Mouse (Mus musculus): ENCODE results near the gene Csnk1d. TPM values are rescaled to one million over a fixed set of nuclear protein-coding genes. Genes with fewer than 3 reads are reported as not detected.

Csnk1d gene
- polyA plus RNA-seq, 1 experiment from 2014 or later: 106 TPM

DNA sequence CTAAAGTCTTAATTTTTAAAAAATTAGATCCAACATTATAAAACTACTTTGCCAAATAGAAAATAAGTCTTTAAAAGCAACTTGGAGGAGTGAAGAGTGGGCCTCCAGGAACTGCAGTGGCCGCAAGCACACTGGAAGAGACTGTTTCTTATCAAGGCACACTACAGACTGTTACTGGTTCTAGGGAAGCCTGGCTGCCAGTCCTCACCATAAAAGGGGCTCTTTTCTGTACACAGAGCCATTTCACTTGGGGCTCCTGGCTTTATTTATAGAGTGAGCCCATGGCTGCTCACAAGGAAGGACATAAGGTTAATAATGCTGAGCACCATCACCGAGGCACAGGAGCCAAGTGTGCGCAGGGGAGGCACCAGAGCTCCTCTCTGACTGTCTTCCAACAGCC is 68.6 kb downstream of the Csnk1d start:
- H3K9me3 ChIP-seq: no peaks in the 10 kb centered on the region
- H3K4me3 ChIP-seq (replicated peaks): no peak overlapping the region
- no peak overlapping the region for H3K4me2 ChIP-seq (replicated peaks)
- peaks cover 9% of the 10 kb centered on the region for H3K36me3 ChIP-seq
- H3K27ac ChIP-seq: no peak overlapping the region
- H3K27me3 ChIP-seq (replicated peaks): no peaks in the 10 kb centered on the region
- H3K9ac ChIP-seq: no peak overlapping the region
- WGBS: 89% methylated on average over 3 of the region's 3 CpGs
- no peak for ATAC-seq
- no peaks in the 10 kb centered on the region for H3K4me1 ChIP-seq (replicated peaks)

DNA sequence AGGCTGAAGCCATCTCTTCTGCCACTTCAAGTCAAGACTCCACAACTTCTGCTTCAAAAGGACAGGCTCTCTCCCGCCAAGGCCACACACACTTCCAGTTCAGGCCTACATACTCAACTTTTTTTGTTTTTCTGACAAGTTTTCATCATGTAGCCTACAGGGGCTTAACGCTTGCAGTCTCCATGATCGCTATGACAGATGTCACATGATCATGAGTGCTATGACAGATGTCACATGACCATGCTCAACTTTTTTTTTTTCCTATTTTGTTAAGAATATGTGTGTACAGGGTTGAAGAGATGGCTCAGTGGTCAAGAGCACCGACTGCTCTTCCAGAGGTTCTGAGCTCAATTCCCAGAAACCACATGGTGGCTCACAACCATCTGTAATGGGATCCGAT is 73.4 kb downstream of the Csnk1d start:
- WGBS: 95% methylated on average over 5 of the region's 5 CpGs
- peaks cover 9% of the 10 kb centered on the region for H3K36me3 ChIP-seq
- H3K27ac ChIP-seq: no peak overlapping the region
- H3K9me3 ChIP-seq: no peaks in the 10 kb centered on the region
- no peaks in the 10 kb centered on the region for H3K27me3 ChIP-seq (replicated peaks)
- H3K9ac ChIP-seq: no peak overlapping the region
- no peak for ATAC-seq
- no peak overlapping the region for H3K4me3 ChIP-seq (replicated peaks)
- no peaks in the 10 kb centered on the region for H3K4me1 ChIP-seq (replicated peaks)
- H3K4me2 ChIP-seq (replicated peaks): no peak overlapping the region

DNA sequence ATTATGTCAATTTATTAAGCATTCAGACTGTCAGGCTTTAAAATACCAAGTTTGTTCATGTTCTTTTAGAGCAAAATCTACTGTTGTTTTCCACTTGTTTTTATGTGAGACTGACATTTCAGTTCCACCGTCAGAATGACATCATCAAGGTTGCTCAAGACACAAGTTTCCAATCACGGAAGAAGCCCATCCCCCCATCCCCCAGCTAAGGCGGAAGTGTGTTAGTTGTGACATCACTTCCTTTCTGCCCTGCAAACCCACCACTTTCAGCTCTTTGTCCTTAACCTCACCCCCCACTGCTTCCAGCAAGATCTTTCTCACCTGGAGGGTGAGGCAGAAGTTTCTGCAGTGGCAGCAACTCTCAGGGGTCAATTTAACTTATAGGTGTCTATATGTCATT is 74.7 kb downstream of the Csnk1d start:
- ATAC-seq: no peak
- Histone ChIP-seq H3K9me3 (no peaks in the 10 kb centered on the region), H3K36me3 (peaks cover 6% of the 10 kb centered on the region), H3K4me3 (replicated peaks) (no peak overlapping the region), H3K4me2 (replicated peaks) (no peak overlapping the region), H3K27me3 (replicated peaks) (no peaks in the 10 kb centered on the region), H3K27ac (no peak overlapping the region), H3K9ac (no peak overlapping the region), H3K4me1 (replicated peaks) (no peaks in the 10 kb centered on the region)
- 70% methylated on average over 3 of the region's 3 CpGs for WGBS

DNA sequence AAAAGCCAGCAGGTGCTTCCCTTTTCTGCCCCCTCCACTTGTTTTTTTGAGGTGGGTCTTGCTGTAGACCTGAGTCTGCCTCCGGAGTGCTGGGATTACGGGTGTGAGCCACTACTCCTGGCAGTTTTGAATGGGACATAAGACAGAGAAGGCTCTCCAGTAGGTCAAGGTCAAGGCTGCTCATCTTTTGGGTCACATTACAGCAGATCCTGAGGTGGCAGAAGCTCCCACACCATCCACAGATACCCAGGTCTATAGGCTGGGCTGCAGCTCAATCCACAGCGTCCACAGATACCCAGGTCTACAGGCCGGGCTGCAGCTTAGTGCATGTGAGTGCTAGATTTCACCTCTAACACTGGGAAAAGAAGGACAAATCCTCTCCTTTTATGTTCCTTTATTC is 77.3 kb downstream of the Csnk1d start:
- H3K4me3 ChIP-seq (replicated peaks): no peak overlapping the region
- WGBS: 96% methylated on average over 4 of the region's 4 CpGs
- H3K27me3 ChIP-seq (replicated peaks): no peaks in the 10 kb centered on the region
- ATAC-seq: no peak
- H3K27ac ChIP-seq: no peak overlapping the region
- H3K36me3 ChIP-seq: no peaks in the 10 kb centered on the region; the same call in 1 of the 2 replicates
- H3K4me2 ChIP-seq (replicated peaks): no peak overlapping the region
- no peaks in the 10 kb centered on the region for H3K4me1 ChIP-seq (replicated peaks)
- H3K9me3 ChIP-seq: no peaks in the 10 kb centered on the region
- no peak overlapping the region for H3K9ac ChIP-seq

Other genes starting within 250 kb of the Csnk1d start
- 6.8 and 10.3 TPM in 2 replicates for gene Hmga1b, start 228.5 kb downstream of the Csnk1d start, polyA plus RNA-seq (2015; fragmentation: Nextera tagmentation; extraction: Ambion mirVana)
- gene Rfng, start 207.1 kb downstream of the Csnk1d start, polyA plus RNA-seq (2015; fragmentation: Nextera tagmentation; extraction: Ambion mirVana): 33.1 and 36.5 TPM in 2 replicates
- gene Gps1, start 207.1 kb downstream of the Csnk1d start, polyA plus RNA-seq (2015; fragmentation: Nextera tagmentation; extraction: Ambion mirVana): 170 and 184 TPM in 2 replicates
- 76.5 and 82.1 TPM in 2 replicates for gene Dus1l, start 194.9 kb downstream of the Csnk1d start, polyA plus RNA-seq (2015; fragmentation: Nextera tagmentation; extraction: Ambion mirVana)
- 48.8 and 54.3 TPM in 2 replicates for gene Fasn, start 166.8 kb downstream of the Csnk1d start, polyA plus RNA-seq (2015; fragmentation: Nextera tagmentation; extraction: Ambion mirVana)
- gene Ccdc57, start 58.5 kb downstream of the Csnk1d start, polyA plus RNA-seq (2015; fragmentation: Nextera tagmentation; extraction: Ambion mirVana): 4.2 and 5.1 TPM in 2 replicates
- 84.8 and 96.2 TPM in 2 replicates for gene Slc16a3, start 42.9 kb downstream of the Csnk1d start, polyA plus RNA-seq (2015; fragmentation: Nextera tagmentation; extraction: Ambion mirVana)
- 5.6 and 6.1 TPM in 2 replicates for gene Cd7, start 48.1 kb upstream of the Csnk1d start, polyA plus RNA-seq (2015; fragmentation: Nextera tagmentation; extraction: Ambion mirVana)
- gene Sectm1b, start 72.2 kb upstream of the Csnk1d start, polyA plus RNA-seq (2015; fragmentation: Nextera tagmentation; extraction: Ambion mirVana): 0.73 and 0.93 TPM in 2 replicates
- 3.0 and 5.1 TPM in 2 replicates for gene Sectm1a, start 89.9 kb upstream of the Csnk1d start, polyA plus RNA-seq (2015; fragmentation: Nextera tagmentation; extraction: Ambion mirVana)
- not detected in 2 replicates for gene Tex19.2, start 127.3 kb upstream of the Csnk1d start, polyA plus RNA-seq (2015; fragmentation: Nextera tagmentation; extraction: Ambion mirVana)
- gene Tex19.1, start 154.8 kb upstream of the Csnk1d start, polyA plus RNA-seq (2015; fragmentation: Nextera tagmentation; extraction: Ambion mirVana): not detected in 2 replicates
- not detected in 2 replicates for gene Uts2r, start 168.9 kb upstream of the Csnk1d start, polyA plus RNA-seq (2015; fragmentation: Nextera tagmentation; extraction: Ambion mirVana)
- 9.0 and 9.3 TPM in 2 replicates for gene Hexdc, start 213.1 kb upstream of the Csnk1d start, polyA plus RNA-seq (2015; fragmentation: Nextera tagmentation; extraction: Ambion mirVana)
- 29.5 and 32.0 TPM in 2 replicates for gene Ogfod3, start 213.4 kb upstream of the Csnk1d start, polyA plus RNA-seq (2015; fragmentation: Nextera tagmentation; extraction: Ambion mirVana)
- 31.2 and 33.2 TPM in 2 replicates for gene Cybc1, start 238.0 kb upstream of the Csnk1d start, polyA plus RNA-seq (2015; fragmentation: Nextera tagmentation; extraction: Ambion mirVana)
- gene Narf, start 245.9 kb upstream of the Csnk1d start, polyA plus RNA-seq (2015; fragmentation: Nextera tagmentation; extraction: Ambion mirVana): 42.2 TPM in 2 replicates